Mouse (Mus musculus): ENCODE data around the gene 4933402D24Rik. TPM values are rescaled to one million over a fixed set of nuclear protein-coding genes. Genes with fewer than 3 reads are reported as not detected.
A peak's percentile ranks its signal among the peaks of the same experiment; 100 is the strongest.

Gene 4933402D24Rik
- polyA plus RNA-seq, 1 experiment from 2014 or later = 0.08 TPM

- H3K27me3 ChIP-seq (replicated peaks) = no peaks in the 10 kb centered on the region
- no peak overlapping the region for H3K27ac ChIP-seq (replicated peaks)
- no peak for ATAC-seq (ENCODE audit: extremely low read depth, insufficient number of reproducible peaks, low FRiP score, low TSS enrichment)
- H3K4me3 ChIP-seq = no peak overlapping the region
- no peak overlapping the region for H3K4me2 ChIP-seq
- no peaks in the 10 kb centered on the region for H3K4me1 ChIP-seq
- no peaks in the 10 kb centered on the region for H3K9me3 ChIP-seq
- peaks cover 26% of the 10 kb centered on the region for H3K36me3 ChIP-seq
- 53% methylated on average over 2 of the region's 2 CpGs for WGBS
- no peak overlapping the region for H3K9ac ChIP-seq
Observed at GRCm38 (mm10) chr1:63756005-63756404, 13.1 kb downstream of the 4933402D24Rik start.

- H3K4me2 ChIP-seq = peak within 1 kb of the TSS; percentile 77
- H3K9me3 ChIP-seq = no peaks in the 10 kb centered on the region
- 0 out of 2 replicates have a peak, but pooled peaks have one; percentile 58 for ATAC-seq (ENCODE audit: extremely low read depth, insufficient number of reproducible peaks, low FRiP score, low TSS enrichment)
- H3K27ac ChIP-seq (replicated peaks) = no peak within 1 kb of the TSS
- H3K36me3 ChIP-seq = no peaks in the 10 kb centered on the region; the same call in 1 of the 2 replicates
- peaks cover 19% of the 10 kb centered on the region for H3K4me1 ChIP-seq
- no peaks in the 10 kb centered on the region; the same call in 1 of the 2 replicates for H3K27me3 ChIP-seq (replicated peaks)
- peak within 1 kb of the TSS; percentile 85 for H3K9ac ChIP-seq
- WGBS = under 1% methylated on average over 31 of the region's 31 CpGs
- peak within 1 kb of the TSS; percentile 85 for H3K4me3 ChIP-seq
Observed at GRCm38 (mm10) chr1:63730240-63730771, 38.8 kb downstream of the 4933402D24Rik start, which contains the start of the genes Mdh1b and Fastkd2. Gene Mdh1b, minus strand, starts transcription at chr1:63730318. Gene Fastkd2, plus strand, starts transcription at chr1:63730614.

- 45% methylated on average over 8 of the region's 8 CpGs for WGBS
- no peak for ATAC-seq (ENCODE audit: extremely low read depth, insufficient number of reproducible peaks, low FRiP score, low TSS enrichment)
- H3K27me3 ChIP-seq (replicated peaks) = no peaks in the 10 kb centered on the region; the same call in 1 of the 2 replicates
- no peaks in the 10 kb centered on the region for H3K9me3 ChIP-seq
- H3K4me3 ChIP-seq = peak overlapping the region; percentile 85
- peak overlapping the region; percentile 85 for H3K9ac ChIP-seq
- H3K4me1 ChIP-seq = peaks cover 19% of the 10 kb centered on the region
- H3K36me3 ChIP-seq = no peaks in the 10 kb centered on the region; the same call in 1 of the 2 replicates
- peak overlapping the region; percentile 77 for H3K4me2 ChIP-seq
- H3K27ac ChIP-seq (replicated peaks) = no peak overlapping the region
Observed at GRCm38 (mm10) chr1:63729796-63730195, 39.3 kb downstream of the 4933402D24Rik start.

GRCm38 (mm10) chr1:63720161-63720560 is 48.9 kb downstream of the 4933402D24Rik start:
- 80% methylated on average over 7 of the region's 7 CpGs for WGBS

GRCm38 (mm10) chr1:63708876-63709275 is 60.2 kb downstream of the 4933402D24Rik start:
- Histone ChIP-seq H3K27me3 (replicated peaks) (no peaks in the 10 kb centered on the region; the same call in 1 of the 2 replicates), H3K36me3 (no peaks in the 10 kb centered on the region), H3K4me1 (0 out of 2 replicates have a peak, but pooled peaks cover 3% of the 10 kb centered on the region), H3K9me3 (no peaks in the 10 kb centered on the region), H3K4me3 (no peak overlapping the region), H3K27ac (replicated peaks) (no peak overlapping the region), H3K4me2 (no peak overlapping the region), H3K9ac (no peak overlapping the region)
- 68% methylated on average over 3 of the region's 3 CpGs for WGBS
- no peak for ATAC-seq (ENCODE audit: extremely low read depth, insufficient number of reproducible peaks, low FRiP score, low TSS enrichment)

More at GRCm38 (mm10) chr1:63720161-63720560, 48.9 kb downstream of the 4933402D24Rik start:
- Histone ChIP-seq H3K4me2 (no peak overlapping the region), H3K9ac (no peak overlapping the region), H3K4me3 (no peak overlapping the region), H3K27me3 (replicated peaks) (peaks cover 7% of the 10 kb centered on the region; the same call in 1 of the 2 replicates), H3K36me3 (no peaks in the 10 kb centered on the region), H3K4me1 (no peaks in the 10 kb centered on the region), H3K9me3 (no peaks in the 10 kb centered on the region), H3K27ac (replicated peaks) (no peak overlapping the region)
- ATAC-seq (ENCODE audit: extremely low read depth, insufficient number of reproducible peaks, low FRiP score, low TSS enrichment) = no peak

- no peak for ATAC-seq (ENCODE audit: extremely low read depth, insufficient number of reproducible peaks, low FRiP score, low TSS enrichment)
- Histone ChIP-seq H3K4me1 (0 out of 2 replicates have a peak, but pooled peaks cover 3% of the 10 kb centered on the region), H3K27ac (replicated peaks) (no peak overlapping the region), H3K9me3 (no peaks in the 10 kb centered on the region), H3K27me3 (replicated peaks) (no peaks in the 10 kb centered on the region), H3K9ac (no peak overlapping the region), H3K4me2 (peak overlapping the region; percentile 42), H3K4me3 (no peak overlapping the region), H3K36me3 (no peaks in the 10 kb centered on the region)
- WGBS = 48% methylated on average over 5 of the region's 5 CpGs
Observed at GRCm38 (mm10) chr1:63705733-63706132, 63.3 kb downstream of the 4933402D24Rik start.

Other genes starting within 250 kb of the 4933402D24Rik start
- not detected in 2 replicates for gene Gm39653, start 153.3 kb downstream of the 4933402D24Rik start, polyA plus RNA-seq (2015; fragmentation: Nextera tagmentation; extraction: Ambion mirVana)
- not detected in 2 replicates for gene Dytn, start 82.3 kb downstream of the 4933402D24Rik start, polyA plus RNA-seq (2015; fragmentation: Nextera tagmentation; extraction: Ambion mirVana)
- not detected in 2 replicates for gene Mdh1b, start 38.9 kb downstream of the 4933402D24Rik start, polyA plus RNA-seq (2015; fragmentation: Nextera tagmentation; extraction: Ambion mirVana)
- 44.6 and 45.4 TPM in 2 replicates for gene Fastkd2, start 38.7 kb downstream of the 4933402D24Rik start, polyA plus RNA-seq (2015; fragmentation: Nextera tagmentation; extraction: Ambion mirVana)

Data from heart, embryonic 13.5 days (tissue).